Mouse (Mus musculus) lung, postnatal 14 days (tissue): Measurements from ENCODE around the gene Bach2.

ENCODE experiments used
- DNase-seq: peaks from one replicate; pipeline ENCODE4 v3.0.0; 2021

Bach2 gene

GRCm38 (mm10) chr4:32238366-32238854, at the start of gene Bach2:
Gene Bach2, plus strand, starts transcription at chr4:32238804.
- DNase-seq = peak; percentile 94

GRCm38 (mm10) chr4:32189416-32190036, 49.1 kb upstream of the Bach2 start:
- DNase-seq = no peak

DNA sequence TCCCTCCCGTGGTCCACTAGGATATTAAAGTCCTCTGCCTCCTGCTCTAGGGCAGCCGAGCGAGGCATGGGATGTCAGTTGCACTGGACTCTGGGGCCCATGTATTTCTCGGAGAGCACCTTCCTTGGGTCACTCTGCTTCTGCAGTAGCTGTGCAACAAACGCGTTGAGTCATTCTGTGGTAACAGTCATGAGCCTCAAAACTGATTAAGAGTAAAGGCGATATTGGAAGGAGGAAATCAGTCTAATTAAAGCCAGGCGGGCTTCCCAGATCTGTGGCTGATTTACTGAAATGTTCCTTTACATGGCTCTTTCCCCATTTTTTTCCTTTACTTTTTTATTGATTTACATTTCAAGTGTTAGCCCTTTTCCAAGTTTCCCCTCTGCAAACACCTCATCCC, 48.1 kb upstream of the Bach2 start:
- DNase-seq = no peak

DNA sequence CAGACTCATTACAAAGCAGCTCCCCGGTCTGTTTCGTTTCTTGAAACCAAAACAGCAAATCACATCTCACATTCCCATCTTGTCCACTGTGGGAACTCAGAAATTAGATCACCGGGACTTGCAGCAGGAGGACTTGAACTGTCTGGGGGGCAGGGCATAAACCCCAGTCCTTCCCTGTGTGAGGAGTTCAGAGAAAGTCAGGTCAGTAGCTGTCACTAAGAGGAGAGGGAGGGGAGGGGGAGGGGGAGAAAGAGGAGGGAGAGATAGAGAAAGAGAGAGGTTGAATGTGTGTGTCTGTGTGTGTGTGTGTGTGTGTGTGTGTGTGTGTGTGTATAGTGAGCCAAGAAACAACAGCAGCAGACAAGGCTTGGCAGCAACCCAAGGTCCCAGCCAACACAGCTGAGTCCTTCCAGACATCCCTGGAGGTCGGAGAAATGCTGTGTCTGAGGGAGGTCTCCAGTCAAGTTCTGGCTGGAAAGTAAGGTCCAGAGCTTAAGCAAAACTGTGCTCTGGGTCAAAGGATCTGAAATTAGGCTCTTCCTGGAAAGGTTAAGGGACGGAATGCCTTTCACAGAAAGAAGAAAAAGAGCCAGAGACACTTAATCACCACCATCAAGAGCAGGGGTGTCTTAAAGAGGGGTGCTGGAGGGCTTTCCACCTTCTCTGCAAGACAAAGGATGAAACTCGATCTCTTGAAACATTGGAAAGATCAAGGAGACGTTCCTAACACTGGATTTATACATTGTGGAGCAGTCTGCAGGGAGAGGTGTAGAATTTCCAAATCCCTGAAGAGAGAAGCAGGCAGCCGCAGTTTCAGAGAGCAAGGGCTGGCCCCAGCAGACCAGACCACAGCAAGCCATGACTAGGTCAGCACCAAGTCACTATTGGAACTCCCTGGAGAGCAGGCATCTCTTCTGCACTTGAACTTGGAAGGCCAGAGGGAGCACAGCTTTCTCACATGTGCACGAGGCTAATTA, 42.4 kb upstream of the Bach2 start:
- DNase-seq = peak; percentile 73

DNA sequence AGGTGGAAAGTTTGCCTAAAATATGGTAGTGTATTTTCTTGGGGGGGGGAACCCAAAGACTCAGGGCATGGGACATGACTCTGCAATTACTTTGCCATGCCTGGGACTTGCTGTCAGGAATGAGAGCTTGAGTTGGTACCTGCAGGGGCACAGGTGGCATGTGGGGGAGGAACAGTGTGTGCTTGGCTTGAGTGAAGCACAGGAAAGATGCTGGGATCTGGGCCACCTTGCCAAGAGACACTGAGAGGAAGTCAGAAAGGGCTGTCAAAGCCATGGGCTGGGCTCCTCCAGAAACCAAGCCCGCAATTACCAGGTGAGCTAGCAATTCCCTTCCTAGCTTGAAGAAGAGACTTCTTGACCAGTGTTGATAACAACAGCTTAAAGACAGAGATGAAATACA, 40.6 kb upstream of the Bach2 start:
- no peak for DNase-seq

DNA sequence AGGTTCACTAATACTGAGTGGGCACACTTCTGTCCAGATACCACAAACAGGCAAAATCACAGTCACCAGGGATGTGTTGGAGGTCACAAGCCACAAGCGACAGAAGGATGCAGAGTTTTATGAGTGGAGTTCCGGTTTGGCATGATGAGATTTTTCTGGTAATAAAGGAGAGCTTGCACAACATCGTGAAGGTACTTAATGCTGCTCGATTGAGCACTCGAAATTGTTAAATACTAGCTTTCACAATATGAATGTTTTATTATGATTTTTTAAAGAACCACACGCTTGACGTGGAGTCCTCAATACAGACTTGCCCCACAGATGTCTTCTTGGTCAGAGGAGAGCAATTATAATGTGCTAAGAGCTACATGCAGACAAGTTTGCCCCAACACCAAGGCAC, 40.0 kb upstream of the Bach2 start:
- no peak for DNase-seq

DNA sequence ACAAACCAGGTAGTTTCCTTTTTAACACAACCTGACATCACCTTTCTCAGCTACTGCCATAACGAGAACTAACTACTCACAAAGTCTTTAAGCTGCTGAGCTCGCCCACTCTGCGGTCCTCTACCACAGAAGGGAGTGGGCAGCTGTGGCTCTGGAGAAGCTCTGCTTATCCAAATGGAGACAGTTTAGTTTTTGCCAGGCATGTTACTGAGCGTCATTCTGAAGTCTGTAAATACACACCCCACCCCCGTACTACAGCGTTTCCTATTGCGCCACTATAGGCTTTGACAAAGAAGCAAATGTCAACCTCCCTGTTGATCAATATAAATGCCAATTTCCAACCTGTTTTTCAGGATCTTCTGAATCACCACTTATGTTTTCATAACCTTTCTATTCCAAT, 39.4 kb upstream of the Bach2 start:
- DNase-seq = no peak

GRCm38 (mm10) chr4:32201114-32201513, 37.5 kb upstream of the Bach2 start:
- DNase-seq = no peak

DNA sequence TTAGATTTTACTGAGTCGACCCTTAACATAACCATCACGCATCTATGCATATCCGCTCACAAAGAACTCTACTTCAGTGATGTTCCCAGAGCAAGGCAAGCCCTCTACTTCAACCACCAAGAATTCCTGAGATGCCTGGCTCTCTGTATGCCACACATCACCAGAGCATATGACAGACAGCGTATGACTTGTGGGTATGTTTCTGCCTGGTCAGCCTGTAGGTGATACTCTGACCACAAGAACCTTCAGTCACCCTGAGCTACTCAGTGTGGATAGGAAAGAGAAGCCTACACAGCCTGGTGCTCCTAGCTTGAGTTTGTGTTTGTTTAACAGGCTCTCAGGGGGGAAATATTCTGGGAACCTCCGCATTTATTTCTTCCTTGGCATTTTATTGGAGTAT, 36.2 kb upstream of the Bach2 start:
- no peak for DNase-seq

- no peak for DNase-seq
Measured at GRCm38 (mm10) chr4:32204819-32205218, 33.8 kb upstream of the Bach2 start.

DNA sequence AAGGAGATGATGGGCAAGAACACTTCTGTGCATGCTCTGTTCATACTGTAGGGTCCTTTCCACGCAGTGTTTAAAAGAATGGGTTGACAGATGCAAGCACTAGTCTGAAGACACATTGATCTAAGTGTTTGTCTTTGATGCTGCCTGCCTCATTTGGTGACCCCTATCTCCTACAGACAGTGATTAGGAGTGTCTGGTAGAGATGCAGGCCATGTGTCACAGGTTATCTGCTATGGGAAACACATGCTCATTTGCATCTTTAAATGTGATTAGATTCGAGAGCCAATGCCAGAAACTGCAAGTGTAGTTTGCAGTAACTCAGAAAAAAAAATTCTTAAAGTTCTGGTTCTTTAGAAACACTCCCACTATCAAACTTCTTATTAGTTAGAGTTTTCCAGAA, 32.8 kb upstream of the Bach2 start:
- no peak for DNase-seq

DNA sequence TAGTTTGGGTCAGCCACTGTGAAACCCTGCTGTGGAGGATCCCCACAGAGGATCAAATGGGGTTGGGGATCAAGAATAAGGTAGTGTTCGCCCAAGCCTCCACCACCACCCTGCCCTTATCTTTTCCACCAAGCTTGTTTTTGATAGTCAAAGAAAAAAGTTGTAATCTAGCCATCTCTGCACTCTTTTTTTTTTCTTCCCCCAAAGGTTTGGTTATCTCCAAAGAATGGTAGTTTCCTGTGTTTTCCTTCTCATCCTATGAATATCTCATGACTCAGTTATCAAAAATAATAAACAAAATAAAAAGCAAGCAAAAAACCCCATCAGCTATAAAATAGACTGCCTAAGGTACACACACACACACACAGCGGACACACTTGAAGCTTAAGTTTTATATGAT, 28.6 kb upstream of the Bach2 start:
- no peak for DNase-seq

GRCm38 (mm10) chr4:32210424-32211184, 28.0 kb upstream of the Bach2 start:
- DNase-seq = no peak

- no peak for DNase-seq
Measured at GRCm38 (mm10) chr4:32212593-32212992, 26.0 kb upstream of the Bach2 start.

GRCm38 (mm10) chr4:32216466-32216865, 22.1 kb upstream of the Bach2 start:
- DNase-seq = no peak

- no peak for DNase-seq
Measured at GRCm38 (mm10) chr4:32217016-32217415, 21.6 kb upstream of the Bach2 start.

DNA sequence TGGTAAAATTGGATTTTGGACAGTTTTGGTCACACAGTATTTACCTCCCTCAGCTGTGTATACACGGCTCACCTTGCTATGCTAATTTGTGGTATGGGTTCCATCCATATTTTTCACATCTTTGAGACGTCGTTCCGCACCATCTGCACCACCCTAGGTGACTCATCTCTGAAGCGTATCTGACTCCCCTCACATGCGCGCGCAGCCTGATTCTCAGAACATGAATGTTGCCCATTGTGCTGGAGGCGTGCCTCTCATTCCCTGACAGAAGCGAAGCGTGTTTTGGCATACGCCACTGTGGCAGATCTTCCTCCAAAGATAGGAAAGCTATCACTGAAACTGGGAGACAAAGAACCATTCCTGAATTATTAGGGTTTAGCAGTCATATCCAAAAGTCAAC, 21.0 kb upstream of the Bach2 start:
- DNase-seq = no peak

GRCm38 (mm10) chr4:32218371-32218770, 20.2 kb upstream of the Bach2 start:
- no peak for DNase-seq

GRCm38 (mm10) chr4:32219428-32220128, 19.0 kb upstream of the Bach2 start:
- DNase-seq = no peak

GRCm38 (mm10) chr4:32220129-32220491, 18.5 kb upstream of the Bach2 start:
- no peak for DNase-seq

DNA sequence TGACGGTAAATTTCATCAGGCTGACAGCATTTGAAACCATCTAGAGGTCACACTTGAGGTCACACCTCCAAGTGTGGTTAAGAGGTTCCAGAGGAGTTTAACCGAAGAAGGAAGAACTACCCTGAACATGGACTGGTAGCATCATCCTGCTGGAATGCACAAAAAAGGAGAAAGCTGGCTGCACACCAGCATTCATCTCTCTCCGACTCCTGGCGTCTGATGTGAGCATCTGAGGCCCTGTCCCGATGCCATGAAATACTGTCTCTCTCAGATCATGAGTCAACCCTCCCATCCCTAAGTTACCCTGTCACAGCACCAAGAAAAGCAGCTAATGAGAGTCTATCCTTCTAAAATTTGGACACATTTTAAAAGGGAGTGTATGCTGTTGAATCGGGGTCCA, 17.6 kb upstream of the Bach2 start:
- DNase-seq = no peak

- no peak for DNase-seq
Measured at GRCm38 (mm10) chr4:32223563-32223962, 15.0 kb upstream of the Bach2 start.

GRCm38 (mm10) chr4:32225191-32225590, 13.4 kb upstream of the Bach2 start:
- no peak for DNase-seq
